8 mouse cellular contexts compared by ENCODE assay signal in genomic region chr10:80939671-80940070, GRCm38 (mm10). TPM values are rescaled to one million over a fixed set of nuclear protein-coding genes. Genes with fewer than 3 reads are reported as not detected.
DNase-seq lines count a peak whose midpoint lies in the region; ATAC-seq and TF ChIP-seq lines count a peak whose summit lies in the region.

No protein-coding gene starts in this region.

- no peaks in the 10 kb centered on the region for H3K9me3 ChIP-seq in forebrain, embryonic 13.5 days (replicated peaks)
- no peaks in the 10 kb centered on the region for H3K9me3 ChIP-seq in liver, postnatal 0 days (ENCODE audit: low read length)
- H3K9me3 ChIP-seq in neural tube, embryonic 13.5 days = no peaks in the 10 kb centered on the region

- WGBS in forebrain, embryonic 13.5 days = 5% methylated on average over 28 of the region's 28 CpGs
- 4% methylated on average over 28 of the region's 28 CpGs for WGBS in liver, postnatal 0 days (ENCODE audit: insufficient replicate concordance)
- 3% methylated on average over 28 of the region's 28 CpGs for WGBS in neural tube, embryonic 13.5 days

- intact Hi-C loops in heart, postnatal 10 days (cut with DNase I) = no loop called here

- peak overlapping the region; percentile 78 for H3K4me2 ChIP-seq in forebrain, embryonic 13.5 days
- H3K4me2 ChIP-seq in liver, postnatal 0 days (ENCODE audit: low read depth, low read length) = peak overlapping the region; percentile 87
- peak overlapping the region; percentile 64 for H3K4me2 ChIP-seq in neural tube, embryonic 13.5 days

- peak; percentile 95 for DNase-seq in ES-CJ7 (ENCODE audit: low read depth, low spot score)
- DNase-seq in c-Kit-positive CD71-positive TER-119-positive erythroid progenitor cells, embryonic 14.5 days (ENCODE audit: low spot score) = peak; percentile 63
- DNase-seq in heart, postnatal 10 days = peak; percentile 88 to 90
- DNase-seq in kidney, postnatal 4 days = peak; percentile 93 to 96
- DNase-seq in liver, postnatal 0 days = peak; percentile 89

- peaks cover 52% of the 10 kb centered on the region for H3K27me3 ChIP-seq in forebrain, embryonic 13.5 days
- peaks cover 8% of the 10 kb centered on the region; the same call in 1 of the 2 replicates for H3K27me3 ChIP-seq in liver, postnatal 0 days (ENCODE audit: insufficient read depth, low read length)
- peaks cover 48% of the 10 kb centered on the region for H3K27me3 ChIP-seq in neural tube, embryonic 13.5 days
- no peaks in the 10 kb centered on the region for H3K27me3 ChIP-seq in testis, adult 2 months (ENCODE audit: control insufficient read depth, insufficient read depth, low read length)

- H3K36me3 ChIP-seq in forebrain, embryonic 13.5 days (ENCODE audit: poor library complexity, severe bottlenecking) = no peaks in the 10 kb centered on the region
- H3K36me3 ChIP-seq in liver, postnatal 0 days (replicated peaks; ENCODE audit: insufficient read depth, low read length) = no peaks in the 10 kb centered on the region
- H3K36me3 ChIP-seq in neural tube, embryonic 13.5 days = no peaks in the 10 kb centered on the region
- H3K36me3 ChIP-seq in testis, adult 2 months (ENCODE audit: control insufficient read depth, insufficient read depth, low read length) = no peaks in the 10 kb centered on the region

- H3K4me1 ChIP-seq in forebrain, embryonic 13.5 days = peaks cover 57% of the 10 kb centered on the region
- H3K4me1 ChIP-seq in liver, postnatal 0 days (ENCODE audit: insufficient read depth) = peaks cover 58% of the 10 kb centered on the region
- H3K4me1 ChIP-seq in neural tube, embryonic 13.5 days (replicated peaks) = peaks cover 63% of the 10 kb centered on the region
- H3K4me1 ChIP-seq in testis, adult 2 months (ENCODE audit: control insufficient read depth, insufficient read depth, low read length) = peaks cover 18% of the 10 kb centered on the region

- peak; percentile 54 for ATAC-seq in forebrain, embryonic 13.5 days
- ATAC-seq in liver, postnatal 0 days = peak; percentile 53
- peak; percentile 59 for ATAC-seq in neural tube, embryonic 13.5 days (ENCODE audit: low read depth)

- H3K4me3 ChIP-seq in forebrain, embryonic 13.5 days = peak overlapping the region; percentile 42
- peak overlapping the region; percentile 30 for H3K4me3 ChIP-seq in liver, postnatal 0 days (ENCODE audit: low read depth, low read length)
- peak overlapping the region; percentile 35 for H3K4me3 ChIP-seq in neural tube, embryonic 13.5 days
- peak overlapping the region; percentile 63 for H3K4me3 ChIP-seq in testis, adult 2 months (ENCODE audit: control insufficient read depth, low read depth, low read length)

- peak overlapping the region; percentile 66 for H3K9ac ChIP-seq in forebrain, embryonic 13.5 days
- peak overlapping the region; percentile 41; the same call in 1 of the 2 replicates for H3K9ac ChIP-seq in liver, postnatal 0 days (replicated peaks)
- peak overlapping the region; percentile 62 for H3K9ac ChIP-seq in neural tube, embryonic 13.5 days

- TF ChIP-seq POLR2A in testis, adult 2 months (IDR thresholded peaks at IDR 0.05; ENCODE audit: control insufficient read depth, low read depth, low read length) = peak; percentile 45; the same call in 1 of the 2 replicates

- no peak for TF ChIP-seq EP300 in liver, postnatal 0 days (IDR thresholded peaks at IDR 0.05; ENCODE audit: low read depth)

- TF ChIP-seq CTCF in liver, postnatal 0 days (IDR thresholded peaks at IDR 0.05; ENCODE audit: low read depth) = no peak
- no peak for TF ChIP-seq CTCF in testis, adult 2 months (IDR thresholded peaks at IDR 0.05; ENCODE audit: control insufficient read depth, insufficient read depth, insufficient replicate concordance, low read depth, low read length)

- H3K27ac ChIP-seq in forebrain, embryonic 13.5 days = no peak overlapping the region
- 0 out of 2 replicates have a peak overlapping the region, but pooled peaks have one; percentile 22 for H3K27ac ChIP-seq in liver, postnatal 0 days (ENCODE audit: low read depth)
- H3K27ac ChIP-seq in neural tube, embryonic 13.5 days (replicated peaks) = peak overlapping the region; percentile 72
- 0 out of 2 replicates have a peak overlapping the region, but pooled peaks have one; percentile 5 for H3K27ac ChIP-seq in testis, adult 2 months (ENCODE audit: control insufficient read depth, insufficient read depth, low read depth, low read length)

RNA-seq across cellular contexts. Expression of gene Gadd45b, which starts 9.8 kb away (rescaled TPM):
- 4.9 and 5.1 TPM in 2 replicates for polyA plus RNA-seq in forebrain, embryonic 13.5 days (2015; fragmentation: Nextera tagmentation; extraction: Ambion mirVana)
- total RNA-seq in heart, postnatal 10 days (2021) = 10 to 100 TPM; 11.5 to 18.3 TPM
- 17.3 and 18.7 TPM in 2 replicates for polyA plus RNA-seq in liver, postnatal 0 days (2015; fragmentation: Nextera tagmentation; extraction: Ambion mirVana)
- 8.8 and 9.0 TPM in 2 replicates for polyA plus RNA-seq in neural tube, embryonic 13.5 days (2015; fragmentation: Nextera tagmentation; extraction: Ambion mirVana)
- 7.8 and 9.1 TPM in 2 replicates for polyA plus RNA-seq in testis, adult 2 months (2012; rRNA removed)

RNA-seq across cellular contexts. Expression of gene Lmnb2, which starts 21.6 kb away (rescaled TPM):
- polyA plus RNA-seq in forebrain, embryonic 13.5 days (2015; fragmentation: Nextera tagmentation; extraction: Ambion mirVana) = 54.0 and 54.9 TPM in 2 replicates
- 10 to 100 TPM; 10.2 to 11.9 TPM for total RNA-seq in heart, postnatal 10 days (2021)
- polyA plus RNA-seq in liver, postnatal 0 days (2015; fragmentation: Nextera tagmentation; extraction: Ambion mirVana) = 5.4 and 6.5 TPM in 2 replicates
- polyA plus RNA-seq in neural tube, embryonic 13.5 days (2015; fragmentation: Nextera tagmentation; extraction: Ambion mirVana) = 38.3 and 41.6 TPM in 2 replicates
- polyA plus RNA-seq in testis, adult 2 months (2012; rRNA removed) = 177 TPM in 2 replicates

RNA-seq across cellular contexts. Expression of gene Timm13, which starts 38.9 kb away (rescaled TPM):
- polyA plus RNA-seq in forebrain, embryonic 13.5 days (2015; fragmentation: Nextera tagmentation; extraction: Ambion mirVana) = 356 and 364 TPM in 2 replicates
- total RNA-seq in heart, postnatal 10 days (2021) = 100 to 1,000 TPM; 163 to 175 TPM
- polyA plus RNA-seq in liver, postnatal 0 days (2015; fragmentation: Nextera tagmentation; extraction: Ambion mirVana) = 242 and 244 TPM in 2 replicates
- polyA plus RNA-seq in neural tube, embryonic 13.5 days (2015; fragmentation: Nextera tagmentation; extraction: Ambion mirVana) = 328 and 331 TPM in 2 replicates
- polyA plus RNA-seq in testis, adult 2 months (2012; rRNA removed) = 76.7 and 104 TPM in 2 replicates
